Mouse (Mus musculus): ENCODE results near the gene Rbm15.

- TF ChIP-seq CTCF (IDR thresholded peaks at IDR 0.05; ENCODE audit: control insufficient read depth, insufficient read depth, insufficient replicate concordance, low read depth, low read length) (no peak), POLR2A (IDR thresholded peaks at IDR 0.05; ENCODE audit: control insufficient read depth, low read depth, low read length) (no peak)
Observed at GRCm38 (mm10) chr3:107334202-107334934, 895 bp upstream of the Rbm15 start.
